Mouse (Mus musculus) cerebral cortex, adult 2 months (tissue): ENCODE results near the gene Gramd1b.

Source experiments
- WGBS: fragments of 180-500 bp; shearing (Covaris S2); methylation state at CpG from one replicate; pipeline ENCODE4 v1.1.7; 2018; 5-methylcytosine and 5-hydroxymethylcytosine counted together

Gene Gramd1b

DNA sequence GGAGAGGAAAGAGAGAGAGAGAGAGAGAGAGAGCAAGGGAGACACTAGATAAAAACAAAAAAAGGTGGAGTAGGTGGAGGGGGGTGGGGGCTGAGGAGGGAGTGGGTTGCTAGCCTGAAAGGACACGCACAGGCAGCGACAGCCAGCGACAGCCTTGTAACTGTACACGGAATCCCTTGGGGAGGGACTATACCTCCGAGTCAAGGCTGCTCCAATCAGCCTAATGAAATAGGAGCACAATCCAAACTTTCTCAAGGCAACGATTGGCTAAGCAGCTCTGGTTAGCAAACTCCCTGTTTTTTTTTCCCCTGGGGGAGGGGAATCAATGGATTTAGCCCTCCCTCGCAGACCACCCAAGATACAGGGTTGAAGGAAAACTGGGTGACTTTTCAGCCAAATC, 75.0 kb downstream of the Gramd1b start:
- 6% methylated on average over 7 of the region's 7 CpGs for WGBS

DNA sequence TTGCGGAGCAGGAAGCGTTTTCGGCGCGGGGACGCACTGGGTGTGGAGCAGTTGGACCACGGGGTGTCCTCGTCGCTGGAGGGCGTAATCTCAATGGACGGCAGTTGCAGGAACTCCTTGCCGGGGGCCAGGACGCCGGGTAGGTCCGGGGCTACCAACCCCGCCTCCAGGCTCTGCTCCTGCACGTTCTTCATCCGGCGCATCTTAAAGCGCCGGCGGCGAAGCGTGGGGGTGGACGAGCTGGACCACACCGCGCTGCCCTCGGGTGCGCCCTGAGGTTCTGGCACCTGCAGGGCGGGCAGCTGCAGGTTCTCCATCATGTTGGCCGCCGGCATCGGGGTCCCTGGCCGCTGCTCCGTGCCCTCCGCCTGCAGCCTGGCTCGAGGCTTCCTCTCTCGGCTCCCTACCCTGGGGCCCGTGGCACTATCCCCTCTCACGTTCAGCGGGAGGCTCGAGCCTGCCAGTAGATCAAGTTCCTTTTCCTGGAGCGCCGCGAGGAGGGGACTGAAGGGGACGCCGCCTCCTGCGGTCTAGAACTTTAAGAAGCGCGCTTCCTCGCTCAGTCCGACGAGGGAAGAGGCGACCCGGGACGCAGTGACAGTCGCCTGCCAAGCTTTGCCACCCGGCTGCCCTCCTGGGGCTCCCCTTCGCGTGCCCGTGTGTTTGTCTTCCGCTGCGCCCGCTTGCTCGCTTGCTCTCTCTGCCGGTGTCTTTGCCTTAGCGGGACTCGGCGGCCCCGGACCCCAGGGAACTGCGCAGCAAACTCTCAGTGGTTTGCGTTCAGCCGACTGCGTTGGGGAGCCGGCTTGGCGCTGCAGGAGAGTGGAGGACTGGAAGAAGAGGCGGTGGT, 75.6 kb downstream of the Gramd1b start:
- under 1% methylated on average over 77 of the region's 77 CpGs for WGBS

DNA sequence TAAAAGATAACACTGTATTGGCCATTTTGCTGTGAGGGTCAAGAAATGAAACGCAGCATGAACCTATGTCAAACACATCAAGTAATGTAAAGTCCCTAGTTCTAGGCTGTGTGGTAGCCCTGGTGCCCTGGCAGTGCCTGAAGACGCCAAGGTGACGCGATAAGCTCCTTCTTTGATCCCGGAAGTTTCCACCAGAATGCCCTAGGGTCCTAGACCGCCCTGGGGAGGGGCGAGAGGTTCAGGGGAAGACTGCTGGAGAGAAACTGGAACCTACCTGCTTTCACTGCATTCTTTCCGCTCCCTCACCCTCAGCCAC, 76.2 kb downstream of the Gramd1b start:
- 11% methylated on average over 8 of the region's 8 CpGs for WGBS

DNA sequence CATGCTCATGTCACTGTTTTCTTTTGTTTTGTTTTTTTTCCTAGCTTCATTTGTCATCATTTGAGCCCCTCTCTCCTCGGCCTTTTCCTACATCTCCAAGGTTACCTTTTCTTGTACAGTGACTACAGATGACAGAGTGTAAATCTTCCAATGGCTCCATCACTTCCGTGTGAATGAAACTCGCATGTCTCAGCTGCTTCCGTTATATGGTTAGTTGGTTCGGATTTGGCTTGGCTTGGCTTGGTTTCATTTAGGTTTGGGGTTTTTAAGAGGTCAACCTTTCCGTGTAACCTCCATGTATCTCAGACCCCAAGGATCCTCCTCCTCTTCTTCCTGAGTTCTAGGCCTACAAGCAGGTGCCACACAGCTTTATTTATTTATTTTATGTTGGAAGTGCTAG, 77.3 kb downstream of the Gramd1b start:
- 92% methylated on average over 6 of the region's 6 CpGs for WGBS

DNA sequence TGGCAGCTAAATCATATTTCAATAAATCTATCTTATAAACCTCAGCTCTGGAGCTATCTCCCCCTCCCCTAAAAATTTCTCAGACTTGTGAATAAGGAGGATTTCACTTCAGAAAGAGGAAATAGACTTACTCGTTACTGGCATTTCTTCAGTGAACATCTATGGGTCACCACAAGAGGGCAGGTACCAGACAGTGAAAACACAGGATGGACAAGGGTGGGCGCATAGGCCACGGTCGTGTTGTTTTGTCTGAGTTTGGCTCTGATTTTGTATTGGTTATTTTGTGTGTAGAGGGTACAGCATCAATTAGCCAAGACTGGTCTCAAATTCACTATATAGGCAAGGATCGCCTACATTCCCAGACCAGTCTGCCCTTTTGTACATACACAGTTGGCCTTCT, 79.0 kb downstream of the Gramd1b start:
- WGBS, result 62% methylated on average over 5 of the region's 5 CpGs

DNA sequence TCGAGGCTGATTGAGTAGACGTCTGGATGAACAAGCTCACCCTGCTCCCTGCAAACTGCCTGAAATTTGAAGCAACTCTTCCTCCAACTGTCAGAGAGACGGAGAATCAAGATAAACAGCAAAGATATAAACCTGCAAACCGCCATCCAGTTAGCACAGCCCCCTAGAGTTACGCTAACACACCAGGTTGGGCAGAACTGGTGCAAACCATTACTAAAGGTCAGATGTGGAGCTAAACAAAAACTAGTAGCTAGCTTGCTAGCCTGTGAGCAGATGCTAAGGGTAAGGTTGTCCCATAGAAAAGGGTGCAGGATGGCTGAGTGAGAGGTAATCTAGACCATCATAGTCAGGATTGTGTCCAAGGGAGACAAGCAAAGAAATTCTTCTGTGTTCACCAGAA, 80.4 kb downstream of the Gramd1b start:
- 53% methylated on average over 5 of the region's 5 CpGs for WGBS

DNA sequence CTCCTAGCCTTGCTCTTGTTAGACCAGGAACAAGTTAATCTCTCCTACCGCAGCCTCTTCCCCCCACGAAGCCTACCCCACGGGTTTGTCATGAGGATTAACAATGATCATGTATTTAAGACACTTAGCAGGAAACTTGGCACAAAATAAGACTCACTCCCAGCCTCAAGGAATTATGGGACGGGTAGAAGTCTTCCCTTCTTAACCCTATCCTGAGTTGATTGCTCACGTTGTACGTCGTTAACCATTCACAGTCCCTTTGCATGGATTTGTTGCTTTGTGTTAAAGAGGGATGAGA, 80.8 kb downstream of the Gramd1b start:
- WGBS, result 39% methylated on average over 7 of the region's 7 CpGs

DNA sequence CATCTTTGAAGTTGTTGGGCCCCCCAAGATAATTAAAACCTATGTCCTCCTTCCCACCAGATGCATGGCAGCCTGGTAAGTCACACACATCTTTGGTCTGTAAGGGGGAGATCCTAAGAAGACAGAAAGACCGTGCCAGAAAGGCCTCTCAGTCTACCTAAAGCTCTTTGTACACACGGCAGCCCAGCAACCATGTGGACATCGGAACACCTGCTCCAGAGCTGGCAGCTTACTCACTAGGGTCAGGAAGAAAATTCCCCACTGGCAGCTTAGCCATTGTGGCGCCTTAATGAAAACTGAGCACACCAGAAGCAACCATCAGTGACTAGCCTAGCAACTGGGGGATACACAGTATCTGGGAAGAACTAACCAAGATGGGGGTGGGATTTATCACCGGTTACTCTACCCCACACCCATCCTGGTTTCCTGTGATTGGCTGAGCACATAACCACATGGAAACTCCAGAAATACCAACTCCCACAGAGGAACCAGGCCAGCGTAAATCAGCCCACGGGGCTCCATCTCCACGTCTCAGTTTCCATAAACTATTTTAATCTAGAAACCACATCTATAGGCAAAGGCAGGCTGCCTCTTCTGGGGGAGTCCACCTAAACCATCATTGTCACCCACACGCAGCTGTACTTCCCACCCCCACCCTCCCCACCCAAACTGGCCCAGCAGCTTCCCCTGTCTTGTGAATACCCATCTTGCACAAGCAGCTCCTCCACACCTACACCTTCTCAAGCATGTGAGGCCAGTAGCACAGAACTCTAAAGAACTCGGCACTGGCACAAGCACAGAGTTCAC, 81.4 kb downstream of the Gramd1b start:
- WGBS, result 52% methylated on average over 10 of the region's 10 CpGs

DNA sequence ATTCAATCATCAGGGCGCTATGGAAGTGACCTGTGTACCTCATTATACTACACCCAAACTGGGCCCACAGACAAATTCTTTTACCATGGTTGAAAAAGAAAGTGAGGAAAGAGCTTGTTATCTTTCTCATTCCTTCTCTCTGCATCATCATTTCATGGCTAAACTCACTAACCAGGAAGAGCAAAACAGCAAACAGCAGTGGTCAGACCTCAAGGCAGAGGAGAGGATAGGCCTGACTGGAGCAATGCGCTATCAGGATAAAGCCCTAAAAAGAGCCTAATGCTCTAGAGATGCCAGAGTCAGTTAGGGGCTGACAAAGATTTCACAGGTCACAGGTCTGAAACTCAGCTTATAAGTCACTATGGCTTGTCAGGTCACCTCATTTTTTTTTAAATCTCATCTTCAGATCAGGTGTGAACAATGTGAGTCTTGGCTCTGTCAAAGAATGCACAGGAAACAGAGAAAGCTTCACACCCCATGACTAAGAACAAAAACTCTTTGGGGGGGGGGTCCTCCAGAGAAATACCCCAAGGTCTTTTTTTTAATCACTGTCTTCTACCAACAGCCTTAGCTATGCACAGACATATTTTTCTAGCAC, 82.4 kb downstream of the Gramd1b start:
- WGBS, result 98% methylated on average over 2 of the region's 2 CpGs

DNA sequence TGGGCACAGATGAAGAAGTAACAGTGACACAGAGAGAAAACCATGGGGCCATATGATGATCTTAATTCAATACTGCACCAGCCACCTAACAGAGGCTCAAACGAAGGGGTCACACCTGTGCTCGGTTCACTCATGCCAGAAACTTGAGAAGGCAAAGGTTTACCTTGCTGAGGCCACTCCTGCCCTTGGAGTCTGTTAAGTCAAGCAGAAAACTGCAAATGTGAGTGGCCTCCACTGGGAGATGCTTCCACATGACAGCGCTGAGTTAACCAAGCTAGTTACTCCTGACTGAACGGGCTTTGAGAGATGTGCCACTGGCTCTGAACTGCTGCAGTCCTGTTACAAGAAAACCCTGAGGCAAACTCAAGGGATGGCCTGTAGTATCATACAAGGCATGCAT, 83.9 kb downstream of the Gramd1b start:
- 87% methylated on average over 4 of the region's 4 CpGs for WGBS

DNA sequence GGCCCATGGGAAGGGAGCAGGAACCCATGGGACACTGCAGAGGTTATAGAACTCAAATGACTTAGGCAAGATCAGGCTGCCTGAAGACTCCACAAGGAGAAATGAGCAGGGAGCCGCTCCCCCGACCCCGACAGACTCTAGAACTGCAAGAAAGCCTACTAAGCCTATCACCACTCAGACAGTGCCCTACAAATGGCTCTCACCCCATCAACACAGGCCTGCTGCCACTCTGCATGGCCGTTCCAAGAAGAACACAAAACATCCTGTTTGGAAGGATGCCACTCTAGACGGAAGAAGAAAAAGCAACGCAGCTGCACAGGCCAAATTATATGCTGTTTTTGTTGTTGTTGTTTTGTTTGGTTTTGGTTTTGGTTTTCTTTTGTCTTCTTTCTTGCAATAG, 86.2 kb downstream of the Gramd1b start:
- 60% methylated on average over 6 of the region's 6 CpGs for WGBS

DNA sequence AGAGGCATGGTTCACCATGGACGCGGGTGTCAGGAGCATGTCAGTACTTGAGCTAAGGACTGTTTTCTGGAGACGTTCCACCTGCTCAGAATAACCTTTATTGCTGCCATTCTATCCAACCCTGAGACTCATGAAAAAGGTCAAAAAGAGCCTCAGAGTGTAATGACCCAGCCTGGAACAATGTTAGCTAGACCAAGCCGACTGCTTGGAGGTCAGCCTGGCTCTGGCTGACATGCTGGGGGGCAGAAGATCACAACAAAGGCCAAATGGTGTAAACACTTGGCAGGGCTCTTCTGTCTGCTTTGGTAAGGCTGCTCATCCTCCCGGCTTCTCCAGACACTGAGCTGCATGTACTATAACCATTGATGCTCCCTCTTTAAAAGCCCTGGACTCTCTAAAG, 88.4 kb downstream of the Gramd1b start:
- WGBS, result 71% methylated on average over 5 of the region's 5 CpGs

DNA sequence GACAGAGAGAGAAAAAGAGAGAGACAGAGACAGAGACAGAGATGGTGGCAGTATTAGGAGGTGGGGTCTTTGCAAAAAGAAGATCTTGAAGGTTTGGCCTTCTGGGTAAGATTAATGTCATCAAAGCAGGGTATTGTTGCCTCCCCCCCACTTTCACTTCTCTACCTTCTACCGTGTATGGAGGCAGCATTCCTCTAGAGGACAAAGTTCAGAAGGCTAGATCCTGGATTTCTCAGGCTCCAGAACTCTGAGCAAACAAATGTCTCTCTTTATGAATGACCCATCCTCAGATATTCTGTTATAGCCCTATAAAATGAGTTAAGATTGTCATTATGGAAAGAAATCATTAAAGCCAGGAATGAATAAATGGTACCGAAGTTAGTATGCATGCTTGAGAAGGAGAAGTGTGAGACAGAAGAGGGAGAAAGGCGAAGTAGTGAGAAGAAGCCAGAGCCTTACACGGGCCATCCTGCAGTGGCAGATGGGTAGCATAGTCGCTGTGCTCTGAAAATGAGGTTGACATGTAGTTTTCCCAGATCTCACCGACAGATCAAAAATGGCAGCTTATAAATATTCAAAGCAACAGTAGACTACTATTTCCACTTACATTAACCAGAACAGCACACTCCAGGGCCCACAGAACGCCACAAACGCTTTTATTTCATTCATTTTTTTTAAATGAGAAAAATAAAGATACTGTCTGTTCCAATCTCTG, 91.1 kb downstream of the Gramd1b start:
- 57% methylated on average over 8 of the region's 8 CpGs for WGBS

DNA sequence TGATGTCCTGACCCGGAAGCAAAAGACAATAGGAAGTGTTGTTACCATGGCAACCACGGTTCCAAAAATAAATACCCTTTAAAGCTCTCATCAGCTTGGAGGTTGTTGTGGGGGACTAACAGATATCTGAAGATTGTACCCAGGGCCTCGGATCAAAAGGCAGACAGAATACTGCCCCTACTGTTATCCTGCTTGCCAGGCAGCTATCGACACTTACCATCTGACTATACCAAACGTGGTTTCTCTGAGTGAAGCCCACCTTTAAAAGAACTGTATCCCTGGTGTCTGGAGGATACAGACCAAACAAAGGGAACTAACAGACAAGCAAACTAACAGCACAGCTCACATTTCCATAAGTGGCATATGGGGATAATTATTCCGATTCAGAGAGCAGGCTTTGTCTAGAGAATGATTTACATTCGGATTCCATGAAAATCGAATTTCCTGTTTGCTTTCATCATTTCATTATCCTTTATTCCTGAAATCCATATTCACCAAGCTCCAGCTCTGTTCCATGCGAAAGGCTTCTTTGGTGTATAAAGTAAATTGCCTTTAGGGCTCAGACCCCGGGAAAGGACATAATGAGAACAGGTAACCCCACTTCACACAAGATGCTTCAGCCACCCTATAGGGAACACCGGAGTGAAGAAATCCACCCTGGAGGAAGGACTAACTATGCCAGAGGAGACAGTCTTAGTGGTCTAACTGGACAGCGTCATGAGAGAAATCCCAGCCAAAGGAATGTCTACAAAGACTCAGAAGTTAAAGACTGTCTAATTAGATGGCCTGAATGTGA, 92.3 kb downstream of the Gramd1b start:
- 52% methylated on average over 12 of the region's 12 CpGs for WGBS

DNA sequence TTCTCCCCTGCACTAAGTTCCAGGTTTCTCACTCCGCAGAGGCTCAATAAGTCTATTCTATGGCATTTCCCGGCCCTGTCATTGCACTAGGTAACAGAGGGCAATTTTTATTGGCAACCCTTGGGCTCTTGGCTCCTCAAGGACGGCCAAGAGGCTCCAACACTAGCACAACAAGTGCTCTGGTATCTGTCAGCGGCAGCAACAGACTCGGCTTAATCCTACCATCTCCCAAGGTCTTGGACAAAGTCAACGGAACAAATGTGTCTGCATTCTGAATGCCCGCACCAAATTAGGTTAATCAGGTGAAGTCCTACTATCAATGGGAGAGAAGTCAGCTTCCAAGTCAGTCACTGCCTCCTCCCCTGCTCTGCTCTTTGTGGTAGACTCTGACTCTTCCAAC, 93.3 kb downstream of the Gramd1b start:
- 87% methylated on average over 7 of the region's 7 CpGs for WGBS

DNA sequence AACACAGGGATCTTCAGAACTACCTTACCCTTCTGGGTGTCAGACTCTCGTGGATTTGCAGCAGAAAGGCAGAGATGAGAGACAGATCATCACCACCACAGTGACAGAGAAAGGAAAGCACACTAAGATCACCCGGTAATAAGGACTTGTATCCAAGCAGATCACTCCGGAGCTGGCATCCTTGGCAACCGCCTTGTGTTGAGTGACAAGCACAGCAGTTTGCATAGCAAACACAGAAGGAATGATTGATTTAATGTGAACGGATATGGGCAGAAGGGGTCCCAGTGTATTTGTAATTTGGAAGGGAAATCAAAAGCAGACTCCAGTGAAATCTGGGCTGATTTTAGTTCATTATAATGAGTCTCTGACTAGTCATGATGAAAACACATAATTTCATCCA, 97.9 kb downstream of the Gramd1b start:
- WGBS, result 78% methylated on average over 5 of the region's 5 CpGs

DNA sequence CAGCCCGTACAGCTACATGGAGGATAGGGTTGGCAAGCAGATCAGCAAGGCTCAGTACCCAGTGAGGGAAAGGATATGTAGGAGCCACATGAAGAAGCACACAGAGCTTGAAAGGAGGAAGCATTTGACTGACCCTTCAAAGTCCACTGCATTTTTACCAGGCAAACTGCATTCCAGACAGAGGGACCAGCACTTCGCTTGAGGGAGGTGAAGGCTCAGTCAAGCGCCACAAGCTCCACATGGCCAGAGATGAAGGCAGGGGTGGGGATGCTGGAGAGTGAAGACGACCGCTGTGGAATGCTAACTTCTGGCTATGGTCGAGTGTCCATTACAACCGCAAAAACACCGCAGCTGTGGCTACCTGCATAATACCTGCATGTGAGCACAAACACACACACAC, 100.2 kb downstream of the Gramd1b start:
- WGBS, result 93% methylated on average over 8 of the region's 8 CpGs

DNA sequence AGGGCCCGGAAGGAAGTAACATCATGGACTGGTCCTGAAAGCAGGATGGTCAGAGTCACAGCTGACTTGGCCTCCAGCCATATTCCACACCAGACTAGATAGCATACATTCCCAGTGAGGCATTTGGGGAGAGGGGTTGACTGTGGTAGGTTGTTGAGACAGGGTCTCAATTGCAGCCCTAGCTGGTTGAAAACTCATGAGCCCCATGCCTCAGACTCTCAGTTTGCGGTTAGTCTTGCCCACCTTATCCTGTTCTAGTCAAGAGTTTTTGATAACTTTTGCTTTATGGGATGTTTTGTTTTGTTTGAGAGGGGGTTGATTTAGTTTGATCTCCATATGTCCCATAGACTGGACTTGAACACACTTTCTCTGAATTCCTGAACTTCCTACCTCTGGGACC, 103.5 kb downstream of the Gramd1b start:
- 97% methylated on average over 2 of the region's 2 CpGs for WGBS

DNA sequence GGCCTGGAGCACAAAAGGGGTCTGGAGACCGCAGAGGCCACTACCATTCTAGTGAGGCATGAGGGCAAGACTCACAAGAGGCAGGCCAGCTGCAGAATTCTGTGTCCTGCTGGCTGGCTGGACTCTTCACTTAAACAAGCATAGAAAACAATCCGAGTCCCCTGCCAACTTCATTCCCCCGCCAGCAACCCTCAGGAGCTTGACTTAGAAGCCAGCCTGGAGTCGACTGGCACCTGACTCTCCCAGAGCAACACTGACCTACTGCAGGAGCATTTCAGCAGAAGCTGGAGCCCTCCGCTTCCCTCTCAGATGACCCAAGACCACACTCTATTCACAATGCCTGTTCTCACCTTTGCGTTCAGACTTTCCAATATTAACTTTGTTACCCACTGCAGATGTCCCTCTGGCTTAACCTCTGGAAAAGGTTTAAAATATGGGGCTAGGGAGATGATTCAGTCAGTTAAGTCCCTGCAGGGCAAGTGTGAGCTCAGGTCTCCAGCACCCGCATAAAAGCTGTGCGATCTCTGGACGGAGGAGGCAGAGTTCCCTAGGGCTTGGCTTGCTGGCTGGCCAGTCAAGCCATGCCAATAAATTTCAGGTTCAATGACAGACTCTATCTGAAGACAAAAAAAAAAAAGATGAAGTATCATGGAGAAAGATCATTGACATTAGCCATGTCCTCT, 104.8 kb downstream of the Gramd1b start:
- WGBS, result 83% methylated on average over 9 of the region's 9 CpGs

DNA sequence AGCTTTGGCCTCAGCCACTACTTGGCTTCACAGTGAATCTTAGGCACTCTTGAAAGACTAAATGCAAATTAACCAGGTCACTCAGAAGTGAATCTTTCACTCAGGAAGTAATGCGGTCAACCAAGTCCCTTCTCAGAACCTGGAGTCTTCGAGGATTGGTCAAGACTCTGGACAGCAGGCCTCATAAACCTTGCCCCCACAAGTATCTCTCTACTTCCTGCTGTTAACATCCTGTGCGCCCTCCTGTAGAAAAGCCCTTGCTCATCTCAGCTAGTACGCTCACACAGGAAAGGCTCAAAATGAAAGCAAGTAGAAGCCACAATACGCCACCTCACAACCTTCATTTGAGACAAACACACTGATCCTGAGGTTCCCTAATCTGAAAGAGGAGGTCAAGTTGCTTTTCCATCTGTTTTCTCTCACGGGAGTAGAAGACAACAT, 107.7 kb downstream of the Gramd1b start:
- WGBS, result 76% methylated on average over 6 of the region's 6 CpGs
